Mouse (Mus musculus) ovary, postnatal 36 days (tissue): ENCODE measurements around the gene Myl4.

Experiments
- DNase-seq: peaks from one replicate; pipeline ENCODE4 v3.0.0; 2022; ENCODE audit warnings: low spot score, mixed read lengths

Gene Myl4

GRCm38 (mm10) chr11:104630185-104630835 lies 79.8 kb downstream of the Myl4 start:
- no peak for DNase-seq

DNA sequence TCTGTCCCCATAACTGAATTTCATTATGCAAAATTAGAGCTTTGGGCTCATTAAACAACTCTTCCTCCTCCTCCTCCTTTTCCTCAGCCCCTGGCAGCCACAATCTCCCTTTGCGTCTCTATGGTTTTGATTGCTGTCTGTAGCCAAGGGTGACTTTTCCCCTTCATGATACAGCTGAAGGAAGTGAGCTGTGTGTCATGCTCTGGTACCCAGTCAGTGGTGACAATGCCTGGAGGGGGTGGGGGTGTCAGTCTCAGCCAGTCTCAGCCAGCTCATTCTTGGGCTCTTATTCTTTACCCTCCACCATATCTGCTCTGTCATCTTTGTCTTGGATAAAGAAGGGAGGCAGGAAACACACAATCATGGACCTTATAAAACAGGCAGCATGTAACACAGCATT lies 80.8 kb downstream of the Myl4 start:
- DNase-seq: no peak

- DNase-seq: no peak
Observed at GRCm38 (mm10) chr11:104637010-104637409, 86.5 kb downstream of the Myl4 start.

- DNase-seq: no peak
Observed at GRCm38 (mm10) chr11:104638006-104638405, 87.5 kb downstream of the Myl4 start.

GRCm38 (mm10) chr11:104638906-104639305 lies 88.4 kb downstream of the Myl4 start:
- no peak for DNase-seq

GRCm38 (mm10) chr11:104639634-104640033 lies 89.2 kb downstream of the Myl4 start:
- no peak for DNase-seq

DNA sequence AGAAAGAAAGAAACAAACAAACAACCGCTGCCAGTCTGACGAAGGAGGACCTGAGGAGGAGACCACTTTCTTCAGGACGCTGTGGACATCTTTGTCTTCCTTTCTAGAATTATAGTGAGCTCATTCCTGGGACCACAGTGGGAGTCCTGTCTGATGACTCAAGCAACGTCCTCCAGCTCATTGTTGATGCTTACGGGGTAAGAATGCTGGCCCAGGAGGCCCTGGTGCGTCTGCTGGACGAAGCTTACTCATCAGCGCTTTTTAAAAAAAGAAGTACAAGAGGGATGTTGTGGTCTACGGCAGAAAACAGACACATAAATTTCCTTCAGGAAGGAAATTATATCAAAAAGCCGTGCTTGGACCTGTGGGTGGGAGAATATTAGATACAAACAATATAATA lies 90.4 kb downstream of the Myl4 start:
- DNase-seq: no peak

- DNase-seq: no peak
Observed at GRCm38 (mm10) chr11:104643236-104643635, 92.8 kb downstream of the Myl4 start.
